Mouse (Mus musculus) MEL (cell line): ENCODE results near the gene Xrcc6. TPM values are rescaled to one million over a fixed set of nuclear protein-coding genes. Genes with fewer than 3 reads are reported as not detected.

ENCODE experiments used
- polyA plus RNA-seq, 2 experiments: library from polyadenylated mRNA; stranded (reverse) in 1 of 2; unstranded in 1 of 2; fragments of >175 nt in 1 of 2; fragments of >200 nt in 1 of 2; gene quantifications; 2 replicates each; pipeline versions ENCODE4 v1.2.1 to v1.2.4; 2012; ENCODE audit warnings: low replicate concordance in 2 of 2, low read depth in 1 of 2; ENCODE audit not compliant: insufficient read length in 2 of 2, insufficient read depth in 1 of 2, missing spikeins in 1 of 2
- total RNA-seq: library from RNA; depleted of rRNA; stranded (reverse); fragments of 300-350 nt; gene quantifications from 2 replicates; pipeline ENCODE4 v1.2.3, GENCODE M21; 2012; rRNA removed

Gene Xrcc6
- total and polyA plus RNA-seq, 3 experiments, result 108 TPM; not detected in 1

Other genes with a start within 250 kb of the Xrcc6 start
- gene Zc3h7b, start 242.8 kb upstream of the Xrcc6 start, total RNA-seq, result 16.9 and 18.2 TPM in 2 replicates
- 100 to 1,000 TPM in 1 of 2 experiments, 10 to 100 TPM in 1; 41.5 to 108 TPM for gene Zc3h7b, start 242.8 kb upstream of the Xrcc6 start, polyA plus RNA-seq
- gene Rangap1, start 242.3 kb upstream of the Xrcc6 start, total RNA-seq, result 191 and 197 TPM in 2 replicates
- gene Rangap1, start 242.3 kb upstream of the Xrcc6 start, polyA plus RNA-seq, result 100 to 1,000 TPM in 1 of 2 experiments, not detected in 1; 281 TPM
- gene Tef, start 185.4 kb upstream of the Xrcc6 start, total RNA-seq, result 11.6 and 12.3 TPM in 2 replicates
- gene Tef, start 185.4 kb upstream of the Xrcc6 start, polyA plus RNA-seq, result 10 to 100 TPM in 1 of 2 experiments, not detected in 1; 21.7 TPM
- gene Tob2, start 129.0 kb upstream of the Xrcc6 start, total RNA-seq, result 21.6 and 23.5 TPM in 2 replicates
- 10 to 100 TPM in 1 of 2 experiments, not detected in 1; 20.7 TPM for gene Tob2, start 129.0 kb upstream of the Xrcc6 start, polyA plus RNA-seq
- gene Phf5a, start 115.9 kb upstream of the Xrcc6 start, total RNA-seq, result 112 and 128 TPM in 2 replicates
- gene Phf5a, start 115.9 kb upstream of the Xrcc6 start, polyA plus RNA-seq, result 100 to 1,000 TPM in 1 of 2 experiments, not detected in 1; 164 TPM
- 241 and 248 TPM in 2 replicates for gene Aco2, start 115.5 kb upstream of the Xrcc6 start, total RNA-seq
- gene Aco2, start 115.5 kb upstream of the Xrcc6 start, polyA plus RNA-seq, result 1,000 to 10,000 TPM in 1 of 2 experiments, 100 to 1,000 TPM in 1; 447 to 1,242 TPM
- 87.9 and 109 TPM in 2 replicates for gene Polr3h, start 61.6 kb upstream of the Xrcc6 start, total RNA-seq
- 100 to 1,000 TPM in 1 of 2 experiments, not detected in 1; 304 TPM for gene Polr3h, start 61.6 kb upstream of the Xrcc6 start, polyA plus RNA-seq
- gene Csdc2, start 51.1 kb upstream of the Xrcc6 start, total RNA-seq, result not detected in 2 replicates
- not detected for gene Csdc2, start 51.1 kb upstream of the Xrcc6 start, polyA plus RNA-seq
- gene Pmm1, start 26.9 kb upstream of the Xrcc6 start, total RNA-seq, result 72.7 and 77.5 TPM in 2 replicates
- 100 to 1,000 TPM in 1 of 2 experiments, not detected in 1; 111 TPM for gene Pmm1, start 26.9 kb upstream of the Xrcc6 start, polyA plus RNA-seq
- gene 1700029P11Rik, start 7.3 kb upstream of the Xrcc6 start, total RNA-seq, result not detected in 2 replicates
- under 1 TPM in 1 of 2 experiments, not detected in 1; 0.07 TPM for gene 1700029P11Rik, start 7.3 kb upstream of the Xrcc6 start, polyA plus RNA-seq
- gene Desi1, start 46.0 kb downstream of the Xrcc6 start, total RNA-seq, result 22.6 and 26.3 TPM in 2 replicates
- 100 to 1,000 TPM in 1 of 2 experiments, not detected in 1; 116 TPM for gene Desi1, start 46.0 kb downstream of the Xrcc6 start, polyA plus RNA-seq
- 262 and 297 TPM in 2 replicates for gene Snu13, start 59.8 kb downstream of the Xrcc6 start, total RNA-seq
- gene Snu13, start 59.8 kb downstream of the Xrcc6 start, polyA plus RNA-seq, result 100 to 1,000 TPM; 196 to 375 TPM
- gene 4930407I10Rik, start 71.3 kb downstream of the Xrcc6 start, total RNA-seq, result not detected in 2 replicates
- not detected for gene 4930407I10Rik, start 71.3 kb downstream of the Xrcc6 start, polyA plus RNA-seq
- gene Mei1, start 82.2 kb downstream of the Xrcc6 start, total RNA-seq, result not detected in 2 replicates
- not detected for gene Mei1, start 82.2 kb downstream of the Xrcc6 start, polyA plus RNA-seq
- gene Ccdc134, start 140.1 kb downstream of the Xrcc6 start, total RNA-seq, result 11.8 and 19.7 TPM in 2 replicates
- 10 to 100 TPM in 1 of 2 experiments, not detected in 1; 17.5 TPM for gene Ccdc134, start 140.1 kb downstream of the Xrcc6 start, polyA plus RNA-seq
- gene Srebf2, start 159.3 kb downstream of the Xrcc6 start, total RNA-seq, result 40.5 and 52.2 TPM in 2 replicates
- gene Srebf2, start 159.3 kb downstream of the Xrcc6 start, polyA plus RNA-seq, result 100 to 1,000 TPM in 1 of 2 experiments, not detected in 1; 161 TPM
- gene Shisa8, start 225.0 kb downstream of the Xrcc6 start, total RNA-seq, result not detected in 2 replicates
- gene Shisa8, start 225.0 kb downstream of the Xrcc6 start, polyA plus RNA-seq, result under 1 TPM in 1 of 2 experiments, not detected in 1; 0.10 TPM
- gene Tnfrsf13c, start 236.5 kb downstream of the Xrcc6 start, total RNA-seq, result 1.5 TPM in 2 replicates
- under 1 TPM in 1 of 2 experiments, not detected in 1; 0.63 TPM for gene Tnfrsf13c, start 236.5 kb downstream of the Xrcc6 start, polyA plus RNA-seq